Mouse (Mus musculus): ENCODE measurements around the gene Frmd4b. TPM values are rescaled to one million over a fixed set of nuclear protein-coding genes. Genes with fewer than 3 reads are reported as not detected.
"Not testable (repeated sequence)": the region's sequence is repeated elsewhere in the genome, so short reads cannot be mapped to it uniquely, and the experiment has no call there.

Gene Frmd4b
- total RNA-seq, 2 experiments from 2014 or later, result 0.33 to 1.2 TPM

DNA sequence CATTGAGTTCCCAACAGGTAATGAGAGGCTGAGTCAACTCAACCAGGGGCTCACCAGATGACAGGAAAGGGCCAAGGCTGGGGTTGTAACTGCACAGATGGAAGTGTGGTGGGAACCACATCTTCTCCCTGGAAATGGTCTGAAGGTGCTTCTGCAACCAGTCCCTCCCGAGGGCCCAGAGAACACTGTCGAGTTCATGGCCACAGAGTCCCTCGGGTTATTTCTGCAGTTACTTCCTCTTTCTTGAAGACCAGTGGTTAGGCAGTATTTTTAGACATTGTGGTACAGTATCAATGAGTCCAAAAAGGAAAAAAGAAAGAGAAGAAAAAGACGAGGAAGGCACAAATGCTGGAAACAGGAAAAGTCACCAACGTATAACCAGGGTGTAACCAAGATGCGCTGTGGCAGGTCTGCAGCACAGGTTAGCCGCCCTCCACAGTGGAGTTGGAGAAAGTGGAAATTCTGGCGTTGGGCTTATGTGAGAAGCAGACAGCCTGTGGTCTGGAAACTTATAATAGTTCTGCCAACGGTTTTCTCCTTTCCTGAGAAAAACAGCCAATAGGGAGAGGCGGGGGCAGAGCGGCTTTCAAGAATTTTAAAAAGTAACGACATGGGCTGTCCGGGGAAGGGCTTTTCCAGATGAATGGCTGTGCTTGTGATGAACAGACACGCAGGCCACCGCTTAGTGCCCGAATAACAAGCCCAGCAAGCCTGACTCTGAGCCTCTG is 178.3 kb downstream of the Frmd4b start:
- 0 out of 2 replicates have a peak, but pooled peaks have one; percentile 48 for ATAC-seq (replicated peaks; ENCODE audit: low FRiP score, low TSS enrichment, poor library complexity, severe bottlenecking)

DNA sequence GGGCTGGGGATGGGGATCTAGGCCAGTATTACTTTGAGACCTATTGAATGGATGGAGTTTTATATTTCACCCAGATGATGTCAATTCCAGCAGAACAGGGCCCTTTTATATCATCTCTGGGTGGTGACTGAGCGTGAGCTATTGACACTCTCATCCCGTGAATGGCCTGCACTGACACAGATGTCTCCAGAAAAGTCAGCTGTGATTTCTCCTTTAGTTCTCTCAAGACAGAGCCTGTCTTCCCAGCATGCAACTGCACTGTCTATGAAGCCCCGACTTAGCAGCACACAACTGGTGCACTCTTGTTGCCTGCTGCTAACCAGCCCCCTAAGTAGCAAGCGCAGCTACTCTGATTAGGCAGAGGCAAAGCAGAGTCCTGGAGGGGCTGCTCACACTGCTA is 182.6 kb downstream of the Frmd4b start:
- no peak for ATAC-seq (replicated peaks; ENCODE audit: low FRiP score, low TSS enrichment, poor library complexity, severe bottlenecking)

DNA sequence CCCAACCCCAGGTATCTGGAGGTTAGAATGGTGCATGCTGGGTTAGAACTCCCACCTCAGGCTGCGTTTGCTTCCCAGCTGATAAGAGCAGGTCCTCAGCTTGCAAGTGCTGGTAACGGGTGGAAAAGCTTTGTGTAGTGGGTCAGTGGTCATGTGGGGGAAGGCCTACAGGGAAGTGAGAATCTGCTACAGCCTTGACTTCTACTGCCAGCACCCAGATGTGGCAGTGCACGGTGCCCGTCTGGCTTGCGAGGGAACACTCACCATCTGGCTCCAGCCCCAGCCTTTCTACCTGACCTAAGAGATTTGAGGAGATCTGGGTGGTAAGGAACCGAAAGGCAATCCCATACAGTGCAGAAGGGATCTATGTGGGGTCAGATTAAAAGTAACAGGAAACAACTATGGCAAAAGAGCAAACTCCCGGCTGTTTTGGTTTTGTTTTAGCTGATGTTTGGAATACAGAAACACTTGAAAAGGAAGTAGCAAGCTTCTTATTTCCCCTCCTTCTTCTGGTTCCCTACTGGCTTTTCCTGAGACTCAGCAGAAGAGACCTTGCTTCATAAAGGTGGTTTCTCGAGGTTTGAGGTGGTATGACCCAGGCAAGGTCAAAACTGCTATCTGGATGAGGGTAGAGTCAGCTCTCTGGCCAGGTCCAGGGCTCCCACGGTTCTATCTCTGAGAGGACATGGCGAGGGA is 185.9 kb downstream of the Frmd4b start:
- 0 out of 2 replicates have a peak, but pooled peaks have one; percentile 32 for ATAC-seq (replicated peaks; ENCODE audit: low FRiP score, low TSS enrichment, poor library complexity, severe bottlenecking)

DNA sequence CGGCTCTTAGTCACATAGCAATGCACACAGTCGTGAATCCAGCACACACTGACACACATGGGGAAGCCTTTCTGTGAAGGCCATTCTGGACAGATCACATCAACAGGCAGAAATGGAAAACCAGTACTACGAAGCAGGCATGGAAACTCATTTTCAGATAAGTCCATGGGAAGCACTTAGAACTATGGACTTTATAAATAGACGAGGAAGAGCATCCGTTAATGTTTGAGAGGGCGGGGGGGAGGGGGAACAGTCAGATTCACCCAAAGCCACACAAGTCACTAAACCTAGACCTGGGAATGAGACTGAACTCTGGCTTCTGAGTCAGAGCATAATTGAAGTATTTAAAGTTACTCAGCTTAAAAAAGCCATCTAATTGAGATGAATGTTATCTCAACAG is 186.8 kb downstream of the Frmd4b start:
- no peak for ATAC-seq (replicated peaks; ENCODE audit: low FRiP score, low TSS enrichment, poor library complexity, severe bottlenecking)

DNA sequence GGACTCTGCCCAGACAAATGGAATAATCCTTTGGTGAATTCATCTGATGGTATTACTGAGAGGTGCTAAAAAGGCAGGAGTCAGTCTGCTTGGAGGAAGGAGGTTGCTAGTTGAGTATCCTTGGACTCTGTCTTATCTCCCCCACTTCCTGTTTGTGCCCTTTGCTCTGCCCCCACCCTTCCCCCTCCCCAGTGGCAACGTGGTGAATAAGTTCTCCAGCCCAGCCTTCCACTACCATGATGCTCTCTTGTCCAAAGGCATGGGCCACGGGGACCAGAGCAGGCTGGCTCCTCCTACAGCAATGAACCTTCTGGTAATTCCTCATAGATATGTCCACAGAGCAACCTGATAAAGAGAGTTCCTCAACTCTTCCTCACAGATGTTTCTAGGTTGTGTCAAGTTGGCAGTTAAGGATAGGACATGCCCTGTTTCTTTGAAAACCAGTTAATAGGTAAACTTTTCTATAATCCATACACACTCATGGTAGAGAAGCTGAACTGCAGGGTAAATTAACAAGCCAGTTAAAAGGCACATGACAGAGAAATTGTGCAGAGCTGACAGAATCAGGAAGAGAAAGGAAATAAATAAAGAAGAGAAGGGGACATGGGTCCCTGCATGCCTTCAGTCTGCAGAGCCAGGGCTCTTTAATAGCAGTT is 187.5 kb downstream of the Frmd4b start:
- peak; percentile 26; the same call in 1 of the 2 replicates for ATAC-seq (replicated peaks; ENCODE audit: low FRiP score, low TSS enrichment, poor library complexity, severe bottlenecking)

DNA sequence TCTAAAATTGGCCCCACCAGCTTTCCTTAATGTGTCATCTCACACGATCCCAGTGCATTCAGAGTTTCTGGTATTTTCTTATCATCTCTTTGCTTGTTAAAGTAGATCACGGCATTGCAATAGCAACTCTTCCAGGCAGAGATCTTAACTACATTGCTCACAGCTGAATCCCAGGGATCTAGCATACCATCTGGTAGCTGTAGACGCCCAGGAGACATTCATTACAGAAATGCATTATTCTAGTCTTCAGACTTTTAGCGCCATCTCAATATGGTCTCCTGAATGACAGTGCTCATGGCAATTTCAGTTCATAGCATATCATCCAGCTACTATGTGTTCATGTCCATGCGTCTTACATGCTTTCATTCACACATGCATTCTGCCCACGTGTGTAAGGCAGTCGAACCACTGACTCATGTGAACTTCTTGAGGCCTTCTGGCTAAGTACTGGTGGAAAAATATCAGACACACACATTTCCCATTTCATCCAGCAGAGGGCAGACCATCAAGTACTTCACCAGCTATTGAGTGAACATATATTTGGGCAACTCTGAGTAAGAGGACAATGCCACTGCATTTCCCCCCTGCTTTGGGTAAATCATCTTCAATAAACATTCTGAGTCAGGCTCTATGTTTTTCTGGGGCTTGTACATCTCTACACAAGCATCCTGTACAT is 197.4 kb downstream of the Frmd4b start:
- ATAC-seq (replicated peaks; ENCODE audit: low FRiP score, low TSS enrichment, poor library complexity, severe bottlenecking), result peak; percentile 72

DNA sequence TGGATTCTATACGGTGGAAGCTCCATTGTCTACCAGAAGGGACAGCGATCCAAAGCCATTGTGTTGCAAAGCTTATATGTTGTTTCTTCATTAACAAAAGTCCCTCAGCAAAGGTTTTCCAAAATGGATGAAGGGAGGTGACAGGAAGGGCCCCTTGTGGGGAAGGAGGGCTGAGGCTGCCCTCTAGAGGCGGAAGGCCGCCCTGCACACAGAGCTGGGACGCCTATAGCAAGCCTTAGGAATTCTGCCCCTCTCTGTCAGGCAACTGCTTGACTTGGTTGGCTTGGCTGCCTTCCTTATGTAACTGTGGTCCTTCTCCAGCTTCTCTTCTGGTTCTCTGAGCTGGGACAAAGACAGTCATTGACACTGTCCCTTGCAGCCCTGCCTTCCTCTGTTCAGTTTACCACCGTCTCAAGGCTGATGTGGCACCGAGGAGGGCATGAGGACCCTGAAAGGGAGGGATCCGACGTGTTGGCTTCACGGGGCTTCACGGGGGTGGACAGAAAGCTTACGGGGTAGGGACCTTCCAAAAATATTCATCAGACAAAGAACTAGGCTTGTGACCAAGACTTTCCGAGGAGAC is 200.3 kb downstream of the Frmd4b start:
- peak; percentile 86 for ATAC-seq (replicated peaks; ENCODE audit: low FRiP score, low TSS enrichment, poor library complexity, severe bottlenecking)

DNA sequence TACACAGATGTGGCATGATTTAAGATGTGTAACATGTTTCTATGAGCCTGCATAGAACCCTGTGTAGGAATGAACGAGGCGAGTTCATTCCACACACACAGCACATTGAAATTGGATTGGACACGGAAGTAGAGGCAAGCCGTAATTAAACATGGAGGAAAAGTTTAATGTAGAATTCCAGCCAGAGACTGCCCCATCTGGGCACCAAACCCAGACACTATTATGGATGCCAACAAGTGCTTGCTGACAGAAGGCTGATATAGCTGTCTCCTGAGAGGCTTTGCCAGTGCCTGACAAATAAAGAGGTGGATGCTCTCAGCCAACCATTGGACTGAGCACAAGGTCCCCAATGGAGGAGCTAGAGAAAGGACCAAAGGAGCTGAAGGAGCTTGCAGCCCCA is 201.8 kb downstream of the Frmd4b start:
- ATAC-seq (replicated peaks; ENCODE audit: low FRiP score, low TSS enrichment, poor library complexity, severe bottlenecking), result not testable (repeated sequence)

DNA sequence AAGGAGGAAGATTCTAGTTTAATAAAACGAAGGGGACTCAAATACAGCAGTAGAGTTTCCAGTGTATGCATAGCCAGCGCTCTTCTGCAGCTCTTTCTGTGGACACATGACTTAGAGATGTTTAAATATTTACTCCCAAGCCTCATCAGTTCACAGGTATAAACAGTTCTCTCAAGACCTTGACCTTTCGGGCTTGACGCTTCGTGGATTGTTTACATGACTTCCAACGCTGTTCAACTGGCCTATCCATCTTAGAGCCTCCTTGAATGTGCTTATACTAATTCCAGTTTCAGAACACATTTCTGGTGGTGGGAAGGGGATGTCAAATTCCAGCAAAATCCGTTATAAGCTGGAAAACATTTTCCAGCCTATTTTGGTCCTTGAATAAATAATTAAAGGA is 203.9 kb downstream of the Frmd4b start:
- no peak for ATAC-seq (replicated peaks; ENCODE audit: low FRiP score, low TSS enrichment, poor library complexity, severe bottlenecking)

DNA sequence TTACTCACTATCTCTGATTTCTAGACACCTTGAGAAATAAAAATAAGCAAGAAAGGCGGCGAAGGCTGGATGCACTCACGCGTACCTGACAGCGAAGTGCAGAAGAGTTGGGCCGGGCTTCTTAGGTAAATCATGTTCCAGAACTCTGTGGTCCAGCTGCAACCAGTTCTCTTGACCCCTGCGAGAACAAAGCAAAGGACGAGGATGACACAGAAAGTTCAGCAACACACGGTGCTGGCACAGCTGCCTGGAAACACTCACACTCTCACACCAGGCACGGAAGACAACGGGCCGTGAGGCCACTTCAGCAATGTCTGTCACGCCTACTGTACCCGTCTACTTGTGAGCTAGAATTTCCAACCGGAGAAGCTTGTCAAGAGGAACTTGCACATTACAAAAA is 204.9 kb downstream of the Frmd4b start:
- ATAC-seq (replicated peaks; ENCODE audit: low FRiP score, low TSS enrichment, poor library complexity, severe bottlenecking), result no peak

DNA sequence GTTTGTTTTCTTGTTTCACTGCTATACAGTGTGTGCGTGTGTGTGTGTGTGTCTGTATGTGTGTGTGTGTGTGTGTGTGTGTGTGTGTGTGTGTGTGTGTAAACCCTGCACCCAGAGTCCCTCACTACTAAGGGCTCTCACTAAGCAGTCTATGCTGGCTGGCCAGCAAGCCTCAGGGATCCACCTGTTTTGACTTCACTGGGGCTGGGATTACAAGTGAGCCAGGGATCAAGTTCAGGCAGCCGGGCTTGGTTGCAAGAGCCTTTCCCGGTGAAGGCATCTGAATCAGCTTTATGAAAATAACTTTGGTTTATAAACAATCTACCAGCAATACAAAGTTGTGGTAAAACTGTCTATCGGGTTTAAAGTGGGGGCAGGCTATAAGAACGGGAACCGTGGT is 206.0 kb downstream of the Frmd4b start:
- ATAC-seq (replicated peaks; ENCODE audit: low FRiP score, low TSS enrichment, poor library complexity, severe bottlenecking), result no peak

DNA sequence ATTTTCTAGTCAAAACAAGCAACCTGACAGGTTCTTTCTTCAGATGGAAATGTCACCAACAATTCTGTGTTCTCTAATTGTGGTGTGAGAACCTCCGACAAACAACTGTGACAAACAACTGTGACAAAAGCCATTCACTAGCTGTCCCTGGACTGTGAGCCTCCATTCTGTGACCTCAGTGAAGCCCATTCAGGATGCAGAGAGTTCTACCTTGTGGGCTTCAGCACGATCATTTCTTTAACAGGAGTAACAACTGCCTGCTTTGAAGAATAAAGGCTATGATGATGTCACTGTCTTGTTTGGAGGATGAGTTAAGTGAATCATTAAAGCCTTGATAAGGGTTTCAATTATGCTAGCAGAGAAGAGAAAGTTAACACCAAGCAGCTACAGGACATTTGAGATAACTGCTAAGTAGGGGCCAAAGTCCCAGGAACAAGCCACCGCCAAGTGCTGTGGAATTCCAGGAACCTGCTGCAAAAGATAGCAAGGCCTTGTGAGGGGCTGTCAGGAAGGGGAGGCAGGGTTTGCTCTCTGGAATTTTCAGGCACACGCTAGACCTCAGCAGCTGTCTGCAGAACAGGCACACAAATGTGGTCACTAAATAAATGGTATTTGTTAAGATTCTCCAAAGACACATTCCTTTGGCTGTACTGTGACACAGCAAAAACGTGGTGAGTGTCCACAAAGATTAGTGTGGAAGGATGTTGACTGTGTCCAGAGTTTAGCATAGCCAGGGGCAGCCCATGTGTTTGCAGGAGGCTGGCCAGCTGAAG is 207.7 kb downstream of the Frmd4b start:
- ATAC-seq (replicated peaks; ENCODE audit: low FRiP score, low TSS enrichment, poor library complexity, severe bottlenecking), result no peak

DNA sequence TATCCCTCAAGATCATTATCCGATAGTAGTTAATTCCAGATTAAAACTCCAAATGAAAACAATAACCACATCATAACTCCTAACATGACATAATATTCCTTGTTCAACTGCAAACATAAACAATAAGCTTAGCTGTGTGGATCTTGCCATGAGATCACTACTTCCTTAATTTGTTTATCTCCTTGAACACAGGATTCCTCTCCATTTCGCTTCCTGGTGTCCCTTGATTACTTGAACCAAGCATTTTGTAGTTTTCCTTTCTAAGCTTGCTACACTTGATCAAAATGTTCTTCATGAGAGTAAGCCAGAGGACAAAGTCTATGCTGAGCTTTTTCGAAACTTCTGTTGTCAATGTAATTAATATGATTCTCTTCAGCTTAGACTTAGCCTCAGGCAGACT is 209.4 kb downstream of the Frmd4b start:
- no peak for ATAC-seq (replicated peaks; ENCODE audit: low FRiP score, low TSS enrichment, poor library complexity, severe bottlenecking)

DNA sequence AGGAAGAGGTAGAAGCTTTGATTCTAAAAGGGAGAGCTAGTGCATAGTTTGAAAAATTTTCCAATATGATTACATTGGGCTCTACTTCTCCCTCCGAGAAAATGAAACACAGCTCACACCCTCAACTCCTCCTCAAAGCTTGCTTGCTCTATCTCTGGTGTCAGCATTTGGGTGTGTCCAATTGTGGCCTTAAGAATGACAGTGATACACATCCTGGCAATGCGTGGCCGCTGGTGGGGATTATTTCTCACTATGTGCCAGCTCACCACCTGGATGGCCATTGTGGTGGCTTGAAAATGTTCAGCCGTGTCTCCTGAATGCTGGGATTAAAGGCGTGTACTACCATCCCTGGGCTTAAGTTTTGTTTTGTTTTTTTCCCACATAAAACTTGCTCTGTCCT is 209.9 kb downstream of the Frmd4b start:
- peak; percentile 91 for ATAC-seq (replicated peaks; ENCODE audit: low FRiP score, low TSS enrichment, poor library complexity, severe bottlenecking)

DNA sequence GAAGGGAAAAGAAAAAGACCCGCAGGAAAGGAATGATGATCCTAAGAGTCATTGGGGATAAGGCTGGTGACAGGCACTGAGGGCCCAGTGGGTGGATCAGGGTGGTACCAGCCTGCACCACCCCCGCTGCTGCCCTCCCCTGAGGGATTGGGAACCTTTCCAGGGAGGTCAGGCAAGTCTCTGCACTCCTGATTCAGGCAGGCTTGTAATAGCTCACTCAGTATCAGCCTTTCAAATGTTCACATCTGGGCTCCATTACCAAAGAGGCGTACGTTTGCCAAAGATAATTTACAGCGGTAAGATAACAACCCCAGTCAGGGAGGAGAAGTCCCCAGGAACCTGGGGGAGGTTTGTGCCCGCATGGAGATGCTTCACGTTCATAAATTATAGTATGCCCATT is 212.0 kb downstream of the Frmd4b start:
- peak; percentile 85 for ATAC-seq (replicated peaks; ENCODE audit: low FRiP score, low TSS enrichment, poor library complexity, severe bottlenecking)

DNA sequence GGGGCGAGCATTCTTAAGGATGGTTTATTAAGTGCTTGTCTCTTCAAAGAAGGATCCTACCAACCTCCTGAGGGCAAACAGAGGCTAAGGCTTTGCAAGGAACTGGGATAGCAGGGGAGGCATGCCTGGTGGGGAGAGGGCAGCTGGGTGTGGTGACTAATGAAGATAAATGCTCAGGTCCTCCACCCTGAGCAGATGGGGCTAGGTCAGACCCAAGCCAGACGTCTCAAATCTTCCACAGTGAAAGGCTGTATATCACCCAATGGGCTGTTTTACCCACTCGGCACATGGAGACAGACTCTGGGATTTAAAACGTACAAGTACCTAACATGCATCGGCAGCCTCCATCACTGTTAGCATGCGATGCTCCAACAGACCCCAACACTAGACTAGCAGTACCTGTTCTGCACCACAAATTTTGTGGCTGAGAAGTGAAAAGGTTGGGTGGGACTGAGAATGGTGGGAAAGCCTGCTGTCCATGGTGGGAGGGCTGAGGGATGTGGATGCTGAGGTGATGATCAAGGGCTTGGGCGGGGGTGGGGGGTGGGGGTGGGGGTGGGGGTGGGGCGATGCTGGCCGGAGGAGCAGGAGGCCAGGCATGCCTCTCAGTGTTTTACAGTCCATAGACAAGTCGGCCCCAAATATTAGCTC is 214.4 kb downstream of the Frmd4b start:
- ATAC-seq (replicated peaks; ENCODE audit: low FRiP score, low TSS enrichment, poor library complexity, severe bottlenecking), result no peak

DNA sequence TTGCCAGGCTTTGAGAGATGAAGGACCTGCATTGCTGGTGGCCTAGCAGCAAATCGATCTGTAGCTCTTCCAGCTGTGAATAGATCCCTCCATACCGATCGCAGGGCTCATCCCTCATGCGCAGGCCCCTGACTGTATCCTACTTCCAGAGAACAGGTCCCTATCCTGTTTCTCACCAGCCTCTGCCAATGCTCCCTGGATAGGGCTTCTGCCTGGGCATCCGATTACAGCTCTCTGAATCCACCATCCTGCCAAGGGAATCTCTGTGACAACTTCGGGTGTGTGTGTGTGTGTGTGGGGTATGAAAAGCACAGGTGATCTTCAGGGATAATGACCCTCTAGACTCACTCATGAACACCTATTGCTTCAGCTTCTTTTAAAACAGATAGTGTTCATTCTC is 216.9 kb downstream of the Frmd4b start:
- no peak for ATAC-seq (replicated peaks; ENCODE audit: low FRiP score, low TSS enrichment, poor library complexity, severe bottlenecking)

DNA sequence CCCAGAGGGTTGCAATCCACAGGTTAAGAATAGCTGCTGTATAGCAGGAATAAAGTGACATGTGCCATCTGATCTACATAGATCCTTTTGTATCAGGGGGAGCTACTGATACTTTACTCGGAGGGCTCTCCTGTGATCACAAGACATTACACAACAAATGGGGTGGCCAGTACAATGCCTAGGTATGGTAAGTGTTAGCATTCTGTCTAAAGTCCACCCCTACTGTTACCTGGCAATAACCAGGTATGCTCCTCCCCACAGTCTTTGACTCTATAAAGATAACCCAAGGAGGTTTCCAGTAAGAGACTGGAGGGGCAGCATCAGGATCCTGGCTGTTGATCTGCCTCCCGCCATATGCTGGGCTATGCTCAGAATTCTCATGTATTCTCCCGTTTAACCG is 219.4 kb downstream of the Frmd4b start:
- no peak for ATAC-seq (replicated peaks; ENCODE audit: low FRiP score, low TSS enrichment, poor library complexity, severe bottlenecking)

DNA sequence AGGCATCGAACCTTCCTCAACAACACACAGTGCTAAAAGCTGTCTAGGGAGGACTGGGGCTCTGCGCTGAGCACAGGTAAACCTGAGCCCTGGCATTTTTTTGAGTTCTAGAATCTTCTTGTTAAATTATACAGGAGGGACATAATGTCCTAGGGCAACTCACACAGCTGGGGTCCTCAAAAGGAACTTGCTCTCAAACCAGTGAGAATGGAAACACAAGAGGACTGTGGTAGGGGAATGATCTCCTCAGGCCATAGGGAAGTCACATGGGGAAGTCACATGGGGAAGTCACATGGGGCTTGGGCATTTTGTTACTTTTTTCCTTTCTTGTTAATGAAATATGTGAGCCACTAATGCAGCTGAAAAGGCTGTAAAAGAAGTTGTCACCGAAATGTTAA is 220.4 kb downstream of the Frmd4b start:
- ATAC-seq (replicated peaks; ENCODE audit: low FRiP score, low TSS enrichment, poor library complexity, severe bottlenecking), result no peak
